Mouse (Mus musculus) kidney, postnatal 0 days (tissue): ENCODE measurements around the gene Ksr2. TPM values are rescaled to one million over a fixed set of nuclear protein-coding genes. Genes with fewer than 3 reads are reported as not detected.
A peak's percentile ranks its signal among the peaks of the same experiment; 100 is the strongest.

Experiments
- ATAC-seq: fragments of 200-750 bp; cut with Nextera tagmentation; replicated peaks from 2 replicates; pipeline ENCODE4 v1.8.0; 2017; ENCODE audit warnings: low read depth, moderate number of reproducible peaks, moderate TSS enrichment, moderate library complexity; ENCODE audit not compliant: low FRiP score
- DNase-seq: peaks from one replicate; pipeline ENCODE4 v3.0.0-alpha.2; 2016; ENCODE audit warnings: low spot score
- H3K27ac ChIP-seq: fragments of 300-500 bp; sonication (generic); 2 replicates; pipeline ENCODE4 v1.5.1; 2014; ENCODE audit warnings: mild to moderate bottlenecking
- H3K27me3 ChIP-seq: fragments of 300-500 bp; sonication (generic); 2 replicates; pipeline ENCODE4 v1.6.1; 2014; ENCODE audit warnings: low read length, mixed read lengths; ENCODE audit not compliant: insufficient read depth
- H3K36me3 ChIP-seq: fragments of 300-500 bp; sonication (generic); 2 replicates; pipeline ENCODE4 v1.6.1; 2014; ENCODE audit warnings: low read length, mixed read lengths; ENCODE audit not compliant: insufficient read depth
- H3K4me1 ChIP-seq: fragments of 300-500 bp; sonication (generic); replicated peaks from 2 replicates; pipeline ENCODE4 v1.6.1; 2014; ENCODE audit warnings: antibody characterized with exemption, low read length, mixed read lengths; ENCODE audit not compliant: insufficient read depth
- H3K4me2 ChIP-seq: fragments of 300-500 bp; sonication (generic); 2 replicates; pipeline ENCODE4 v1.6.1; 2014; ENCODE audit warnings: mild to moderate bottlenecking, low read length, moderate library complexity, mixed read lengths
- H3K4me3 ChIP-seq: fragments of 300-500 bp; sonication (generic); replicated peaks from 2 replicates; pipeline ENCODE4 v1.5.1; 2014; ENCODE audit warnings: low read depth, low read length
- H3K9ac ChIP-seq: fragments of 300-500 bp; sonication (generic); 2 replicates; pipeline ENCODE4 v1.6.1; 2014; ENCODE audit warnings: low read depth, low read length
- H3K9me3 ChIP-seq: fragments of 300-500 bp; sonication (generic); replicated peaks from 2 replicates; pipeline ENCODE4 v1.6.1; 2016; ENCODE audit warnings: low read length, inconsistent platforms, mixed read lengths
- CTCF ChIP-seq: IDR thresholded peaks from 2 replicates; pipeline ENCODE4 v1.5.1; 2016; ENCODE audit warnings: antibody characterized with exemption, low read depth, mild to moderate bottlenecking, moderate library complexity
- WGBS: fragments of 180-500 bp; shearing (Covaris S2); extraction: QIAGEN DNeasy Blood & Tissue Kit; methylation state at CpG from one replicate; pipeline ENCODE4 v1.1.7; 2014; 5-methylcytosine and 5-hydroxymethylcytosine counted together
- polyA plus RNA-seq: library from polyadenylated mRNA; unstranded; fragments of >200 nt; fragmentation: Nextera tagmentation; extraction: Ambion mirVana; gene quantifications from 2 replicates; pipeline ENCODE4 v1.2.1, GENCODE M21; 2015

The Ksr2 gene
- polyA plus RNA-seq, 1 experiment from 2014 or later, result 0.71 TPM

GRCm38 (mm10) chr5:117629570-117629969, 215.8 kb downstream of the Ksr2 start:
- Histone ChIP-seq H3K4me1 (no peaks in the 10 kb centered on the region), H3K9me3 (no peaks in the 10 kb centered on the region), H3K27ac (no peak overlapping the region), H3K9ac (no peak overlapping the region), H3K27me3 (no peaks in the 10 kb centered on the region), H3K4me3 (no peak overlapping the region), H3K4me2 (no peak overlapping the region), H3K36me3 (no peaks in the 10 kb centered on the region)
- TF ChIP-seq CTCF, result no peak
- ATAC-seq (no peak), DNase-seq (no peak)
- 83% methylated on average over 14 of the region's 14 CpGs for WGBS

- Histone ChIP-seq H3K4me2 (no peak overlapping the region), H3K9ac (no peak overlapping the region), H3K4me1 (no peaks in the 10 kb centered on the region), H3K27me3 (no peaks in the 10 kb centered on the region), H3K4me3 (no peak overlapping the region), H3K9me3 (no peaks in the 10 kb centered on the region), H3K36me3 (no peaks in the 10 kb centered on the region), H3K27ac (no peak overlapping the region)
- WGBS, result 54% methylated on average over 2 of the region's 2 CpGs
- no peak for TF ChIP-seq CTCF
- DNase-seq, result peak; percentile 28
- ATAC-seq, result no peak
Observed at GRCm38 (mm10) chr5:117635211-117635610, 221.4 kb downstream of the Ksr2 start.

- no peaks in the 10 kb centered on the region for H3K27me3 ChIP-seq
- TF ChIP-seq CTCF, result no peak
- H3K27ac ChIP-seq, result no peak overlapping the region
- DNase-seq, result peak; percentile 34
- no peak overlapping the region for H3K4me2 ChIP-seq
- ATAC-seq, result no peak
- H3K9me3 ChIP-seq, result no peaks in the 10 kb centered on the region
- 35% methylated on average over 5 of the region's 5 CpGs for WGBS
- H3K4me3 ChIP-seq, result no peak overlapping the region
- no peaks in the 10 kb centered on the region for H3K4me1 ChIP-seq
- no peak overlapping the region for H3K9ac ChIP-seq
- no peaks in the 10 kb centered on the region for H3K36me3 ChIP-seq
Observed at GRCm38 (mm10) chr5:117635838-117636237, 222.0 kb downstream of the Ksr2 start.

- WGBS, result 79% methylated on average over 6 of the region's 6 CpGs
- H3K4me3 ChIP-seq, result no peak overlapping the region
- H3K4me2 ChIP-seq, result no peak overlapping the region
- no peaks in the 10 kb centered on the region for H3K9me3 ChIP-seq
- no peak for TF ChIP-seq CTCF
- H3K9ac ChIP-seq, result no peak overlapping the region
- H3K27me3 ChIP-seq, result no peaks in the 10 kb centered on the region
- no peaks in the 10 kb centered on the region for H3K36me3 ChIP-seq
- ATAC-seq (no peak), DNase-seq (no peak)
- no peaks in the 10 kb centered on the region for H3K4me1 ChIP-seq
- no peak overlapping the region for H3K27ac ChIP-seq
Observed at GRCm38 (mm10) chr5:117641585-117641984, 227.8 kb downstream of the Ksr2 start.

GRCm38 (mm10) chr5:117651238-117651886, 237.6 kb downstream of the Ksr2 start:
- WGBS, result 19% methylated on average over 14 of the region's 14 CpGs
- no peak for TF ChIP-seq CTCF
- Histone ChIP-seq H3K9me3 (no peaks in the 10 kb centered on the region), H3K4me3 (no peak overlapping the region), H3K4me1 (no peaks in the 10 kb centered on the region; the same call in 1 of the 2 replicates), H3K9ac (no peak overlapping the region), H3K36me3 (no peaks in the 10 kb centered on the region), H3K27ac (no peak overlapping the region), H3K4me2 (no peak overlapping the region), H3K27me3 (no peaks in the 10 kb centered on the region)
- peak; percentile 88 for DNase-seq
- ATAC-seq, result peak; percentile 50

- no peaks in the 10 kb centered on the region for H3K4me1 ChIP-seq
- no peak overlapping the region for H3K4me3 ChIP-seq
- ATAC-seq (no peak), DNase-seq (peak; percentile 64)
- no peaks in the 10 kb centered on the region for H3K36me3 ChIP-seq
- 22% methylated on average over 6 of the region's 6 CpGs for WGBS
- H3K27ac ChIP-seq, result no peak overlapping the region
- H3K9me3 ChIP-seq, result no peaks in the 10 kb centered on the region
- no peaks in the 10 kb centered on the region for H3K27me3 ChIP-seq
- TF ChIP-seq CTCF, result peak; percentile 54
- no peak overlapping the region for H3K4me2 ChIP-seq
- no peak overlapping the region for H3K9ac ChIP-seq
Observed at GRCm38 (mm10) chr5:117658641-117659040, 244.8 kb downstream of the Ksr2 start.

- Histone ChIP-seq H3K27ac (no peak overlapping the region), H3K36me3 (no peaks in the 10 kb centered on the region), H3K4me3 (no peak overlapping the region), H3K9me3 (no peaks in the 10 kb centered on the region), H3K9ac (no peak overlapping the region), H3K27me3 (no peaks in the 10 kb centered on the region), H3K4me2 (no peak overlapping the region), H3K4me1 (no peaks in the 10 kb centered on the region)
- no peak for ATAC-seq
- no peak for TF ChIP-seq CTCF
- 37% methylated on average over 13 of the region's 13 CpGs for WGBS
- peak; percentile 50 for DNase-seq
Observed at GRCm38 (mm10) chr5:117659596-117659995, 245.8 kb downstream of the Ksr2 start.
